Mouse (Mus musculus): ENCODE measurements around the gene Igfbp4. TPM values are rescaled to one million over a fixed set of nuclear protein-coding genes. Genes with fewer than 3 reads are reported as not detected.
A peak's percentile ranks its signal among the peaks of the same experiment; 100 is the strongest.

The Igfbp4 gene
- total and polyA plus RNA-seq, 3 experiments: 89.8 to 221 TPM; not detected in 1

DNA sequence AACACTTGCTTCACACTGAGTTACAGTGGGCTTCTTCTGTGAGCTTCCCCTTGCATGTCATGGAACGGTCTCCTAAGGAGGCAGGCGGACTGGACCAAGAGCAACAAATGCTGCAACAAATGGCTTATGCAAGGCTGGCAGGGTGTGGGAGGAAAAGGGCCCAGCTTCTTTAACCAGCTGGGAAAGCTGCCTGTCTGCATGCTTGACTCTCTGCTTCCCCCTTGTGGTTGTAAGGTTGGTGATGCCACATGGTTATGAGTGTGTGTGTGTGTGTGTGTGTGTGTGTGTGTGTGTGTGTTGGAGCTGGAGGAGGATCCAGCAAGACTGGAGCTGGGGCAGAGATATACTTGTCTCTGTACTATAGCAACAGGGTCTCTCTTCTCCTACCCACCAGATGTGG, 24.9 kb downstream of the Igfbp4 start (continued):
- TF ChIP-seq GATA1 (IDR thresholded peaks at IDR 0.05; ENCODE audit: low read depth, low read length): no peak
- TF ChIP-seq BHLHE40 (IDR thresholded peaks at IDR 0.05; ENCODE audit: borderline replicate concordance, low read depth, low read length): no peak
- no peak for TF ChIP-seq E2F4 (IDR thresholded peaks at IDR 0.05; ENCODE audit: borderline replicate concordance, low read depth, low read length)
- TF ChIP-seq MEF2A (IDR thresholded peaks at IDR 0.05; ENCODE audit: extremely low read depth, insufficient replicate concordance, low read depth, low read length, poor library complexity, severe bottlenecking): no peak
- no peak for TF ChIP-seq ELF1 (IDR thresholded peaks at IDR 0.05; ENCODE audit: low read depth, low read length)
- 0 out of 2 replicates have a peak, but pooled peaks have one; percentile 46 for TF ChIP-seq MAZ (IDR thresholded peaks at IDR 0.05; ENCODE audit: low read depth, low read length)
- peak; percentile 57 for TF ChIP-seq MXI1 (IDR thresholded peaks at IDR 0.05; ENCODE audit: low read depth, low read length)
- peak; percentile 48 for TF ChIP-seq ETS1 (IDR thresholded peaks at IDR 0.05; ENCODE audit: low read depth, low read length)
- TF ChIP-seq ZC3H11A (IDR thresholded peaks at IDR 0.05; ENCODE audit: low read depth, low read length): peak; percentile 64
- no peak for TF ChIP-seq NRF1 (IDR thresholded peaks at IDR 0.05; ENCODE audit: insufficient read depth, low read depth, low read length, poor library complexity, severe bottlenecking)
- no peak for TF ChIP-seq RCOR1 (IDR thresholded peaks at IDR 0.05; ENCODE audit: low read depth, low read length)

GRCm38 (mm10) chr11:99067591-99067990, 26.5 kb downstream of the Igfbp4 start:
- H3K79me2 ChIP-seq (ENCODE audit: control insufficient read depth, insufficient read depth, low read length, poor library complexity): no peaks in the 10 kb centered on the region
- no peak overlapping the region for H3K4me3 ChIP-seq (ENCODE audit: control insufficient read depth in 1 of 2, insufficient read depth in 1 of 2, low read depth in 2 of 2, low read length in 2 of 2)
- H3K9ac ChIP-seq (ENCODE audit: control insufficient read depth, low read depth, low read length, poor library complexity, severe bottlenecking): no peak overlapping the region
- no peak overlapping the region for H3K27ac ChIP-seq (ENCODE audit: control insufficient read depth, low read depth, low read length)
- no peak for DNase-seq (ENCODE audit: low read depth, low spot score)
- no peak for TF ChIP-seq USF2 (IDR thresholded peaks at IDR 0.05; ENCODE audit: borderline replicate concordance in 1 of 2, insufficient read depth in 1 of 2, low read depth in 1 of 2, low read length in 2 of 2)
- H3K36me3 ChIP-seq (ENCODE audit: control insufficient read depth in 1 of 2, insufficient read depth in 2 of 2, low read length in 2 of 2): peaks cover 0 to 7% of the 10 kb centered on the region in 2 experiments; a peak in 1 of 4 replicates
- H3K9me3 ChIP-seq (replicated peaks; ENCODE audit: insufficient read depth, low read length): no peaks in the 10 kb centered on the region
- H3K4me1 ChIP-seq (ENCODE audit: control insufficient read depth in 1 of 2, insufficient read depth in 2 of 2, low read length in 2 of 2): peaks cover 2 to 25% of the 10 kb centered on the region in 2 experiments; a peak in 3 of 4 replicates
- H3K27me3 ChIP-seq (ENCODE audit: control insufficient read depth in 1 of 2, insufficient read depth in 2 of 2, low read length in 2 of 2): no peaks in the 10 kb centered on the region; a peak in 1 of 4 replicates

GRCm38 (mm10) chr11:99068455-99068854, 27.4 kb downstream of the Igfbp4 start:
- no peaks in the 10 kb centered on the region for H3K79me2 ChIP-seq (ENCODE audit: control insufficient read depth, insufficient read depth, low read length, poor library complexity)
- no peaks in the 10 kb centered on the region; a peak in 2 of 4 replicates for H3K27me3 ChIP-seq (ENCODE audit: control insufficient read depth in 1 of 2, insufficient read depth in 2 of 2, low read length in 2 of 2)
- no peak overlapping the region for H3K9ac ChIP-seq (ENCODE audit: control insufficient read depth, low read depth, low read length, poor library complexity, severe bottlenecking)
- H3K36me3 ChIP-seq (ENCODE audit: control insufficient read depth in 1 of 2, insufficient read depth in 2 of 2, low read length in 2 of 2): peaks cover 0 to 7% of the 10 kb centered on the region in 2 experiments; a peak in 1 of 4 replicates
- no peak overlapping the region for H3K27ac ChIP-seq (ENCODE audit: control insufficient read depth, low read depth, low read length)
- peak; percentile 95 for DNase-seq (ENCODE audit: low read depth, low spot score)
- no peaks in the 10 kb centered on the region for H3K9me3 ChIP-seq (replicated peaks; ENCODE audit: insufficient read depth, low read length)
- H3K4me1 ChIP-seq (ENCODE audit: control insufficient read depth in 1 of 2, insufficient read depth in 2 of 2, low read length in 2 of 2): peaks cover 2 to 22% of the 10 kb centered on the region in 2 experiments; a peak in 3 of 4 replicates
- no peak overlapping the region for H3K4me3 ChIP-seq (ENCODE audit: control insufficient read depth in 1 of 2, insufficient read depth in 1 of 2, low read depth in 2 of 2, low read length in 2 of 2)
- TF ChIP-seq MYB (IDR thresholded peaks at IDR 0.05; ENCODE audit: low read depth, low read length): no peak
- TF ChIP-seq USF1 (IDR thresholded peaks at IDR 0.05; ENCODE audit: low read depth, low read length): peak; percentile 77
- TF ChIP-seq SIN3A (IDR thresholded peaks at IDR 0.05; ENCODE audit: low read length): peak; percentile 48; the same call in 1 of the 2 replicates
- TF ChIP-seq TAL1 (IDR thresholded peaks at IDR 0.05; ENCODE audit: low read length): no peak
- no peak for TF ChIP-seq POLR2AphosphoS5 (IDR thresholded peaks at IDR 0.05; ENCODE audit: borderline replicate concordance, low read depth, low read length)
- TF ChIP-seq CHD2 (IDR thresholded peaks at IDR 0.05; ENCODE audit: low read length): no peak
- TF ChIP-seq HCFC1 (IDR thresholded peaks at IDR 0.05; ENCODE audit: low read depth, low read length): peak; percentile 46; the same call in 1 of the 2 replicates
- TF ChIP-seq NELFE (IDR thresholded peaks at IDR 0.05; ENCODE audit: low read depth, low read length): peak; percentile 44
- no peak for TF ChIP-seq MEF2A (IDR thresholded peaks at IDR 0.05; ENCODE audit: extremely low read depth, insufficient replicate concordance, low read depth, low read length, poor library complexity, severe bottlenecking)
- TF ChIP-seq ELF1 (IDR thresholded peaks at IDR 0.05; ENCODE audit: low read depth, low read length): no peak
- TF ChIP-seq ZC3H11A (IDR thresholded peaks at IDR 0.05; ENCODE audit: low read depth, low read length): no peak
- 0 out of 2 replicates have a peak, but pooled peaks have one; percentile 36 for TF ChIP-seq MAZ (IDR thresholded peaks at IDR 0.05; ENCODE audit: low read depth, low read length)
- TF ChIP-seq RAD21 (IDR thresholded peaks at IDR 0.05; ENCODE audit: low read depth, low read length): no peak
- no peak for TF ChIP-seq GABPA (IDR thresholded peaks at IDR 0.05; ENCODE audit: low read depth, low read length)
- TF ChIP-seq MYC (IDR thresholded peaks at IDR 0.05; ENCODE audit: low read depth, low read length): peak; percentile 97
- no peak for TF ChIP-seq E2F4 (IDR thresholded peaks at IDR 0.05; ENCODE audit: borderline replicate concordance, low read depth, low read length)
- peak; percentile 18 to 38; a peak in 1 of 4 replicates for TF ChIP-seq EP300 (IDR thresholded peaks at IDR 0.05; ENCODE audit: low read depth in 1 of 2, low read length in 2 of 2)
- TF ChIP-seq GATA1 (IDR thresholded peaks at IDR 0.05; ENCODE audit: low read depth, low read length): no peak
- peak; percentile 94 for TF ChIP-seq MAX (IDR thresholded peaks at IDR 0.05; ENCODE audit: low read length)
- no peak for TF ChIP-seq CTCF (IDR thresholded peaks at IDR 0.05 in 2 of 3, conservative IDR thresholded peaks at IDR 0.05 in 1 of 3; ENCODE audit: control insufficient read depth in 1 of 3, insufficient read depth in 1 of 3, low read depth in 2 of 3, low read length in 3 of 3, poor library complexity in 1 of 3, severe bottlenecking in 1 of 3)
- TF ChIP-seq JUND (IDR thresholded peaks at IDR 0.05; ENCODE audit: low read depth, low read length): 0 out of 2 replicates have a peak, but pooled peaks have one; percentile 37
- TF ChIP-seq NRF1 (IDR thresholded peaks at IDR 0.05; ENCODE audit: insufficient read depth, low read depth, low read length, poor library complexity, severe bottlenecking): no peak
